Mouse (Mus musculus): ENCODE results near the gene Gcm2.
A peak's percentile ranks its signal among the peaks of the same experiment; 100 is the strongest.

The Gcm2 gene

DNA sequence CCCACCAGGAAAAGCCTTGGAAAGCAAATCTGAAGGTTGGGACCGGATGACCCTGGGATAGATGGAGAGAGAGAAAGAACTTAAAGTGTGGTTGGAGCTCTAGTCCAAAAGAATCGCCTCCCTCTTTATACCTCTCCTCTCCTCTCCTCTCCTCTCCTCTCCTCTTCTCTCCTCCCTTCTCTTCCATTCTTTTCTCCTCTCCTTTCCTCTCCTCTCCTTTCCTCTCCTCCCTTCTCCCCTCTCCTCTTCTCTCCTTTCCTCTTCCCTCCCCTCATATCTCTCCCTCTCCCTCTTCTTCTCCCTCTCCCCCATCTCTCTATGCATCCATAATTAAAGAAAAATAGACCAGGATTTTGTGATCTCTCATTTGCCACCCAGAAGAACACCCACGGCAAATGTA, at the start of gene Gcm2:
Gene Gcm2 (minus strand): TSS at position 101 of the 400 bp plus-strand sequence.
- DNase-seq (ENCODE audit: low spot score in 2 of 2), result no peak

DNA sequence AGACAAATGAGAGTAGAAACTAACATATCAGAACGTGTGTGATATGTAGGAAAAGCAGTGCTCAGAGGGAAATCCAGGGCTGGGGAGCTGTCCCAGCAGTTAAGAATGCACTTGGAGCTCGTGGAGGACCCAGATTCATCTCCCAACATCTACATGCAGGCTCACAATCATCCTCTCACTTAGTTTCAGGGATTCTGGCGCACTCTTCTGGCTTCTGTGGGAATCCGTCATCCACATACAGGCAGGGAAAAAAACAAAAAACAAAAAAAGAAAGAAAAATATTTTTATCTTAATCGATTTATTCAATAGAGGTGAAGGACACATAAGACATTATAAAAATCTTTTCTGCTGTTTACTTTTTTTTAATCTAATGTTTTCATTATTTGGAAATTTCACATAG, 47.6 kb upstream of the Gcm2 start:
- no peak for DNase-seq (ENCODE audit: low spot score in 2 of 2)

DNA sequence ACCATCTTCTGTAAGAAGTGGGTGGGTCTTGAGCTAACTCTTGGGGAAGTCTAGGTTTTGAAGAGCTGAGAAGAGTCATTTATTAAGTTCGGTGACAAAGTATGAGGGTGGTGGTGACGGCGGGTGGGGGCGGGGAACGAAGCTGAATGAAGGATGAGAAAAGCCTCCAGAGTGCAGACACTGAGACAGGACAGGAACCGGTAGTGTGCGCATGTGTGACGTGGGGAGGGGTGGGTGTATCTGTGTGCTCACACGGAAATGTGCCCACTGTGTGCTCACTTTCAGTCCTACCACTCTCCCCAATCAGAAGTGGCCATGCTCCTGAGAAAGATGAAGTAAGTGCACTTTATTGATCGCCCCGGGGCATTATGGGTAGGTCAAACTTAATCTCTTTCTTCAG, 42.3 kb upstream of the Gcm2 start:
- DNase-seq (ENCODE audit: low spot score in 2 of 2), result no peak

DNA sequence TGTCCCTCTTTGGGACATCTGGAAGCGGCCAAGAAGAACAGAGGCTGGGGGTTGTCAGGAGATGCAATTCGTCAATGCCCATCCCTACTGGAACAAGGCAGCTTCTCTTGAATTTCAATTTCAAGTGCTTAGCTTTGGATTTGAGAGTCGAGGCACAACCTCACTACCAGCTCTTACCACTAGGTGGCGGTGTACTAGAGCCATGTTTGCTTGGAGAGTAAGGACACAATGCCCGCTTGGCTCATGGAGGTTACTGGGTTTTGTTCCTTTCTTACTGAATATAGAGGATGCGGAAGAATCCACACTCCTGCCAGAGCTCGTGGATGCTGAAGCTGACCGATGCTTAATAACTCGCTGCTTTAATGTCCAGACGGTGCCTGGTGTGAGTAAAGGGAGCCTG, 35.4 kb upstream of the Gcm2 start:
- peak in 1 of 2 experiments; percentile 57 for DNase-seq (ENCODE audit: low spot score in 2 of 2)

DNA sequence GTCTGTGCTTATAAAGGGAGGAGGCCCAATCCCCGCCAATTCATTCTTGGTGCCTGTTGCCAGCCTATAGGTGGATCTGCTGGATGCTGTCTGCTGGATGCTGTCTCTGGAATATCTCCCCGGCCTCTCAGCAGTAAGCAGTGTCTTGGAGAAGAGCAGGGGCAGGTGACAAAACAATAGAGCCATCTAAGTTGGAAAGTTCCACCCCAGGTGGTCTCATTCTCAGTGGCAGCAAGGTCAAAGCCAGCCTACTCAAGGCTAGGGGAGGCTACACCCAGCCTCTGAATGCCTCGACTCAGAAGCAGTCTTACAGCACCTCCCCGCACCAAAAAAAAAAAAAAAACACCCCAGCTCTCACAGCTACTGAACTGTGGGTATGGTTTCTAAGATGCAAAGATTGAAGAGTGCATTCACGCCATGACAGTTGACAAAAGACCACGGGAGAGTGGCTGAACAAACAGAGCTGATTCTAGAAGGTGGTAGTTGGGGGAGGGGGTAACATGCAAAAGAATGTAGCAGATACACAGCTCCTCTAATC, 34.7 kb upstream of the Gcm2 start:
- DNase-seq (ENCODE audit: low spot score in 2 of 2), result no peak

DNA sequence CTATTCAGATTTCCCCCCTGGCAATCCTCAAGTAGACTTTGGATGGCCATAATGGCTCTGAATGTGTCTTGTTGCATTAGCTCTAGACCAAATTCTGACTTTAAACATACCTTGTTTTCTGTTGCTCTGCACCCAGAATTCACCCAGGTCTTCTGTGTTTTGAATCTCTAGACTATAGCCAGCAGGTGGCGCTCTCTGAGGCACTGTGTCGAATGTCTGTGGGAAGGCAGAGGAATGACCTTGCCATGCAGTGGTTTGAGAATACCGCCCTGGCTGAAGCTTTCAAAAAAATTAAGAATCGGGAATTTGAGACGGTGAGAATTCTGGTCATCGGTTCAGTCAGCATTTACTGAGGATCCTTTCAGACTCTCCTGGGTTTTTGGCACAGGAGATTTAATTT, 24.1 kb upstream of the Gcm2 start:
- DNase-seq (ENCODE audit: low spot score in 2 of 2), result peak; percentile 13 to 63

DNA sequence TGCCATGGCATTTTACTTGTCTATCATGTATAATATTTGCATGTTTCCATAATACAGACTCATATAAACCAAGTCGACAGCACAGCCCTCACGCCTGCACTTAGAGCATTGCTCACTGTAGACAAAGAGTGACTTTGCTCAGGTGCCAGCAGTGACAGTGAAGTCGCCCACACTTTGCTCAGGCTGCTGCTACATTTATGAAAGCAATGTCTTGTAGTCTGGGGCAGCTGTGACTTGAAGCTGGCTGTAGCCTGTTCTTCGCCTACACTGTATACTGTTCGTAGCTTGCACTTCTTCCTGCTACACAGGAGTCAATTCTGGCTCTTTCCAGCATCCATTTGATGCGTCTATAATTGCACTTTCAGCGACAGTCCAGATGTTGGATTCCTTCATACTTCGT, 18.2 kb upstream of the Gcm2 start:
- no peak for DNase-seq (ENCODE audit: low spot score in 2 of 2)

DNA sequence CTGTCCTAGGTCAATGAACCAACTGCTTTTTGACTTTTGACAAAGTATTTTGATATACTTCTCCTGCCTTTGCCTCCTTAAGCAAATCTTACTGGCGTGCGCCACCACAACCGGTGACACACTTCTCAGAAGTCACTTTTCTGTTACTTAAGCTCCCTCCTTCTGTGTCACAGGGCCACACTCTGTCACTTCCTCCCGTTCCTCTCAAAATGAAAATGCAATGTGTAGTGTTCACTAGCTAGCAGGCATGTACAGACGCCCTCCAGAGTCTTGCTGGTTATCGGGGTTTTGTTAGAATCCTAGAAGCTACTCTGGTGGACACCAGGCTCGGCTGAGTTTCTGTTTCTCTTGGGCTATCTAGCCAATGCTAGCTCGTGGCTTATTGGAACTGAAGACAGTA, 17.5 kb upstream of the Gcm2 start:
- no peak for DNase-seq (ENCODE audit: low spot score in 2 of 2)

DNA sequence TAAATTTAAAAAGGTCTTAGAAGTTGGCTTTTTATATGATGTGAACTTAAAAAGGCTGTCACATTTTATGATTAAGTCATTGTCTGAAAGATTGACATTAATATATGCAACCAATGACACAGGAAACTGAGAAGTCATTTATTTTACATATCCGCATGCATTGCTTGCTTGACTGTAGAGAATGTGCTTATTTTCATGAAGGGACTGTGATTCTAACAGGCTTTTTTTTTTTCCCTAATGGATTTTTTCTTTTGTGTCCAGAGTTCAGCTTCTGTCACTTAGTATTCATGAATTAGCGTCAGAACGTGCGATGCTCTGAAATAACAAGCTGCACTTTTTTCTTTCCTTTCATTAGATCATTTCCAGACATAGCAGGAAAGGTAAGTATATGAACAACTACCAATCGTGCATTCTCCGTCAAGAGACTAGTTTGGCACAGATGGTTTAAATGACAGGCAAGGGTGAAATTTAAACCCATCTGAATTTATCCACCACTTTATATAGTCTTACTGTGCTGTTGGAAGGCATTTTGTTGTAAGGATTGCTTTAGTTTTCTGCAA, 12.9 kb upstream of the Gcm2 start:
- no peak for DNase-seq (ENCODE audit: low spot score in 2 of 2)

DNA sequence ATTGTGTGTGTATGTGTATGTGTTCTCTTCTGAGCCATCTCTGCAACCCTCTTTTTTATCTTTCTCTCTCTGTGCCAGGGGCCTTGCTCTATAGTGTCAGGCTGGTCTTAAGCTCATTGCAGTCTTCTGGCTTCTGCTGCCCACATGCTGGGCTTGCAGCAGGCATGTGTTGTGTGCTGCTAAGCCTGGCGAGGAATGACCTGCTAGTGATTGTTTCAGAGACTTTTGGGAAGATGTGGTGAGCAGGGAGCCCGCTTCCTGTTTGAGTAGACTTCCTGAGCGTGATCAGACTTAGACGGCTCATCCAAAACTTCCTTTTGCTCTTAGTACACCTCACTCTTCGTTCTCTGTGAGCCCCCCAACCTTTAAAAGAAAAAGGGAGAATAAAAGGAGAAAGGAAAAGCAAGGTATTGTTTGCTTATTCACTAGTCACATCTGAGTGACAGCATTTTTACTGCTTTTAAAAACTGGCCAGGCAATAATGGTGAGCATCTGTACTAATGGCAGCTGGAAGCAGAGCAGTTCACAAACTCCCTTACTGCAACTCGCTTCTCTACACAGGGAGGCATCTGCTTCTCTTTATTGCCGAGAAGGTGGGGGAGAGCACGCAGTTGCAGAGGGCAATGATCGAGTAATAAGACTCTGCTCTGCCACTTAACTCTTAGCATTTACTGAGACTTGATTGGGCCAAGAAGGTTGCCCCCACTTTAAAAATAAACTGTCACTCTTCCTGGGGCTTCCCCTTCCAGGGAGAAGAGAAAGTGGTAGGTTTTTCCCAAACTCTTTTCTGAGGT, 8.5 kb upstream of the Gcm2 start:
- no peak for DNase-seq (ENCODE audit: low spot score in 2 of 2)

DNA sequence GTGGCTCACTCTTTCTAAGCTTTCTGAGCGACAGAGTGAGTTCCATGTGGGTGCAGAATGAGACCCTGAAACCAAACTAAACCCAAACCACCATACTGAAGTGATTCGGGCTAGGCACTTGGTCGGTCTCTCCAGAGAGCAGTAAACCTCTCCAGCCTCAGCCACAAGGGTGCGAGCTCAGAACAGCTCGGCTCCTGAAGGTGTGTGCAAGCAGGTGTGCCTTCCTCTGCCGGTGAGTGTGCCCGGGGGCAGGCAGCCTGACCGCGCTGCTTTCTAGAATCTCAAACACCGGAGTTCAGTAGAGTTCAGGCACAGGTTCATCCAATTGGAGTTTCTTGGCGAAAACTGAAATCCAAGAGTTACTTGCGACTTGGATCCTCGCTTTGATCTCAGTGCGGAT, 3.1 kb upstream of the Gcm2 start, which contains the start of gene Sycp2l:
Gene Sycp2l (plus strand): TSS at position 368 of the 400 bp plus-strand sequence.
- no peak for DNase-seq (ENCODE audit: low spot score in 2 of 2)

DNA sequence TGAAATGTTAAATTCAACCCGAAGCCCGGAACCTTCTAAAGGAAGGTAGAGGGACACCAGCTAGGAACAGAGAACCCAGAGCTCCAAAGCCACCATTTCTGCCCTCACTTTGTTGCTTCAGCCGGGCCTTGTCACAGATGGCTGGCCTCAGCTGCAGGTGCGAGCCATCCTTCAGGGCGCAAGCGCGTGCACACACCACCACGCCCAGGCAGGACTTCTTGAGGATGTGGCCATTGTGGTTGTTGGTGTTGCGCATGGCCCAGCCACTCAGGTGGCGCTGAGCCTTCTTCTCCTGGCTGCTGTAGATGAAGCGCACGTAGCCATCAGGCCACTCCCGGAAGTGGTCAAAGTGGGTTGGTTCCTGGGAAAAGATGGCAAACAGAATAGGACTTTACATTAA, 5.3 kb downstream of the Gcm2 start:
- no peak for DNase-seq (ENCODE audit: low spot score in 2 of 2)

DNA sequence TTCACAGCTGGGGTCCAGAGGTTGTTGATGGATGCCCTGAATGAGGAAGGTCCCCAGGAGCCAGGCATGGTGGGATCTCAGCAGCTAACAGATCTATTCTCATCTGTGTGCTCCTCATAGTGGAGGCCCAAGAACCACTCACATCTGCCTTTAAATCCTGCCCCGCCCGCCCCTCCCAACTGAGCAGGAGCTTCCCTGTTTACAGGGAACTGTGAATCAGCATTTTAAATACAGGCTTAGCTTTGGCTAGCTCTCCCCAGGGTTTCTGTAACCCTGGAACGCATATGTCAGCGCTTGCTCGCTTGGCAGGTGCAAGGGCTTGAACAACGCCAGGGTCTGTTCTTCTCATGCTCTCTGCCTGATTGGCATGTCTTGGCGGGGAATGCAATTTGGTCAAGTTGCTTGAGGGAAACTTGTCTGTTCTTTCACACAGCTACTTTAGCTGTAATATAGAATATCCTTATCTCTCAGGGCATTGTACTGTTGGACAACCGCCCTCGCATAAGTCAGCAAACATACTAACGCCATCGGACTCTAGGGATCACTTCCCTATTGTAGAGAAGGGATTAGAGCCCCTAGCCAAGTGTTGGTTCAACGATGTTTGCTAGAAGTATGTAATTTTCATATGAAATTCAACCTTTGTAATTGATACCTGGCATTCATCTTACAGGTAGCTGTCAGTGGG, 6.9 kb downstream of the Gcm2 start:
- DNase-seq (ENCODE audit: low spot score in 2 of 2), result no peak

DNA sequence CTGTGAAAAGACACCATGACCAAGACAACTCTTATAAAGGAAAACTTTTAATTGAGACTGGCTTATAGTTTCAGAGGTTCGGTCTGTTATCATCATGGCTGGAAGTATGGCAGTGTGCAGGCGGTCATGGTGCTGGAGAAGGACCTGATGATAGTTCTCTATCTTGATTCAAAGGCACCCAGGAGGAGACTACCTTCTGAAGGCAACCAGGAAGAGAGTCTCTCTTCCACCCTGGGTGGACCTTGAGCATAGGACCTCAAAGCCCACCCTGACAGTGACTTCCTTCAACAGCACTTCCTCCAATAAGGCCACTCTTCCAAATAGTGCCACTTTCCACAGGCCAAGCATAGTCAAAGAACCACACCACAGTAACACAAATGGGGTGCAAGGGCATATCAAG, 10.8 kb downstream of the Gcm2 start:
- DNase-seq (ENCODE audit: low spot score in 2 of 2), result no peak

DNA sequence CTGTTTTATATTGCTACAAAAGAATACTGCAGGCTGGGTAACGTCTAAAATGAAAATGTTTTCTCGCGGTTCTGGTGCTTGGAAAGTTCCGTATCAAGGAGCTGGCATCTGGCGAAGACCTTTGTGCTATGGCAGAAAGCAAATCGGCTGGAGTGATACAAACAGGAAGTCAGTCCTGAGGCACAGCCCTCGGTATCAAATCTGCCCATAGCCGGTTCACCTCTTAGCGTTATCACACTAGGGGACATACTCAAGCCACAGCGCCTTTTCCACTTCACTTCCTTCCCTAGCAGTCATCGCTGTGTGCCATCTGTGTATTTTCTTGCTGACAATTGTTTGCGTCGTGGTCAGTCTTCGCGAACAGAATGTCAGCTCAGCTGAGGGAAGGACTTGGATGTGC, 12.5 kb downstream of the Gcm2 start:
- no peak for DNase-seq (ENCODE audit: low spot score in 2 of 2)

DNA sequence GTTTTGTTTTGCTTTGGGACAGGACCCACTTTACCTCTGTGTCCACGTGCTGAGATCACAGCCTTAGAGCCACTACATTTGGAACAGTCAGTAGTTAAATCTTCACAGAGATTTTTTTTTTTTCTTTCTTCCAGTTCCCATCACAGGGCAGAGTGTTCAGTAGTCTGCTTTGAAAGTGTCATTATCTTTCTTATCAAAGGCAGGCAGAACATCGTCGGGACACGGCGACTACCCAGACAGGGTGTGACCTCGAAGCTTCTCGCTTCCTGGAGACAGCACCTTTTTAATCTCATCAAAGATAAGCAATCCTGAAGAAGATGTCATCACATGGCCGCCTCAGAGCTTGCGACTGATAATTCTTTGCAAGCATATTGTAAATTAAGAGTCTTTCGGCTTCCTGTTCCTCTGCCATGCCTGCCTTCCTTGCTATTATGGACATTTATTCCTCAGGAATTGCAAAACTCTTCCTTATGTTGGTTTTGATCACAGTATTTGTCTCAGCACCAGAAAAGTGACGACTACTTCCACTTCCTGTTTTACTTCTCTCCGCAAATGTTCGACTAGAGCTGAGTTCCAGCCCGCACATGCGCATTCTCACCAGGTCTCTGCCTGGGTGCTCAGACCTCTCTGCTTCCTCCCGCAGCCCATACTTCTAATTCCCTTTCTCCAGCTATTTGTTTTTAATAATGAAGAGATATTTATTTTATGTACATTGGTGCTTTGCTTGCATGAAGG, 13.3 kb downstream of the Gcm2 start:
- DNase-seq (ENCODE audit: low spot score in 2 of 2), result peak; percentile 36 to 49

DNA sequence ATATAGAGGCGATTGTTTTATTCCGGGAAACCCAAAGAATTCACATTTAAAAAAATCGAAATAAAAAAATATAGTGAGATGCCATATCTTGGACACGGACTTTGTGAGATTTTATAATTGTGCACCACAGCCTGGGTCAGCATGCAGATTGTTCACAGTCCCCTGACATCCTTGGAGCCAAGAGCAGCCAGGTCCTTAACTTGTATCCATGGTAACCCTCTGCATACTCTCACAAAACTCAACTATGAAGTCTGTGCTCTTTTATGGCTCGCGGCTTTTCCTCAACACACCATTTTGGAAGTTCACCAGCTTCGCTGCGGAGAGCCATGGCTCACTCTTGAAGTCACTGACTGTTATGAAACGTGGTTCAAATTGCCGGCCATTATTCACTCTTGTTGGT, 16.7 kb downstream of the Gcm2 start:
- no peak for DNase-seq (ENCODE audit: low spot score in 2 of 2)

DNA sequence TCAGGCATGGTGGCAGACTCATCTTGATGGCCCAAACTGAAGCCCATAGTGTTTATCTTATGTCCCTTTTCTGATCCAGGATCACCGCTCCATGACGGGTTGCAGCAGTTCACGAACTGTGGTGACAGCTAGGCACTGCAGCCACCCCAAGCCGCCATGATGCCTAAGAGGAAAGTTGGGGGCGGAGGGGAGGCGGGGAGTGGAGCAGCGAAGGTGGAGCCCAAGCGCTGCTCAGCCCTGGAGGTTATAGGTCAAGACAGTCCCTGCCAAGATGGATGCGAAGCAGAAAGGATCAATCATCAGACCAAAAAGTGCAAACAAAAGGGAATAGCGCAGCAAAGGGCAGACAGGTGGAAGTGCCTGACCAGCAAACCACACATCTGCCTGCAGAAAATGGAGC, 19.6 kb downstream of the Gcm2 start:
- DNase-seq (ENCODE audit: low spot score in 2 of 2), result no peak

DNA sequence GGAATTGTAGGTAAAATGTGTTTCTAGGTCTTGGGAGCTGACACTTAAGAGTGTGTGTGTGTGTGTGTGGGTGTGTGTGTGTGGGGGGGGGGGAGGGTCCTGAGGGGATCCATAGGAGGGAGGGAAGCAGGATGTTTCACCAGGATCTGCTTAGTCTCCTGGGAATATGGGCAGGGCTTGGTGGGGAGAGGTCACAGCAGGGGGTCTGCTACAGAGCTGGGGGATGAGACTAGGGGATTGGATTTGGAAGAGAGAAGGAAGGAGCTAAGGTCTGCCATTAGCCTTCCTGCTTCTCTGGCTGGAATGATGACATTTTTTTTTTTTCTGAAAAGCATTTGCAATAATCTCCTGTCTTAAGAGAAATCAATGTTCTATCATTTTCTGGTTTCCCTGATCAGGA, 22.1 kb downstream of the Gcm2 start:
- DNase-seq (ENCODE audit: low spot score in 2 of 2), result no peak

DNA sequence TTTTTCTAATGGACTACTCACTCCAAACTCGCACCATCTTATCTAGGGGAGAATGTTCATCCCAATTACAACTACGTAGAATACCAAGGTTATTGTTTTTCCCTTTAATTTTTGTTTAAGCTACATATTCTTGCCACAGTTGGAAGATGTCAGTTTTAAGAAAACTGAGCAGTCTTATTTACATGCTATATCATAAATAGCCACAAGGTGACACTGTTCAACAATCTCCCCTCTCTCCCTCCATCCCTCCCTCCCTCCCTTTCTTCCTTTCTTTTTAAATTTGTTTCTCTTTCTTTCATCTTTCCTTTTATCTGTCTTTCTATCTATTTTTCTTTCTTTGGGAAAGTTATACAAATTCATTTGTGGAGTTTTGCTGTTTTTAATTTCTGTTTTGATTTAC, 25.7 kb downstream of the Gcm2 start:
- no peak for DNase-seq (ENCODE audit: low spot score in 2 of 2)

DNA sequence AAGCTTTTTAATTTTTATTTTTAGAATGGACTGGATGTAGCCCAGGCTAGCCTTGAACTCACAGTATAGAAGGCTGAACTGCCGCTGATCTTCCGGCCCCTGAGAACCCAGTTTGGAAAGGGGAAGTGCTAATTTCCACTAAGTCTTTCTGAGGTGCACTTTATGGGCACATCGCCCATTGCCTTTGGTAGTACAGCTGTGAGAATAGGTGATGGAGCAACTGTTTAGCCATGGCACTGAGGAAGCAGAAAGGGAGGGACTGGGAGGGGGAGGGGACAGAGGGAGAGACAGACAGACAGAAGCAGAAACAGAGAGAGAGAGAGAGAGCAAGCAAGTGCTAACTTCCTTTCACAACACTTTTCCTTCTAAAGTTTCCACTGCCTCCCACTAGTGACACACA, 26.3 kb downstream of the Gcm2 start:
- no peak for DNase-seq (ENCODE audit: low spot score in 2 of 2)

DNA sequence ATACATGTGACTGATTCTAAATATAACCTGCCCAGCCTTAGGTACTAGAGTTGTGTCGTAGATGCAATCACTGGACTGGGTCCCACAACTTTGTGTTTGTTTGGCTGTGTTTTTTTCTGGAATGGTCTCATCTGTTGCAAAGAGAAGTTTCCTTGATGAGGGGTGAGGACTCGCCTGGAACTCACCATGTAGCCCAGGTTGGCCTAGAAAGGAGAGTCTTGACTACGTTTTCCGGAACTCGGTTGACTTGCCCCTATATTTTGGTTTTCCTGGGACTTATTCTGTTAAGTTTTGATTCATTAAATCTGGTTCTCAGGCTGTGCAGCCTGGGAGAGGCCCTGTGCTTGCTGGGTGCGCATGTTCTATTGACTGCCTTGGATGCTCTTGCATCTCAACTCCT, 30.1 kb downstream of the Gcm2 start:
- no peak for DNase-seq (ENCODE audit: low spot score in 2 of 2)
